Mouse (Mus musculus) adrenal gland, adult 2 months (tissue): Measurements from ENCODE around the gene Acox2. TPM values are rescaled to one million over a fixed set of nuclear protein-coding genes. Genes with fewer than 3 reads are reported as not detected.
A peak's percentile ranks its signal among the peaks of the same experiment; 100 is the strongest.

Source experiments
- DNase-seq: peaks from one replicate; pipeline ENCODE4 v3.0.0; 2021
- polyA plus RNA-seq: library from polyadenylated mRNA; depleted of rRNA; stranded (reverse); fragments of >200 nt; gene quantifications from 2 replicates; pipeline ENCODE4 v1.2.3, GENCODE M21; 2012
- total RNA-seq, 2 experiments: library from RNA; stranded (reverse); gene quantifications; 2 replicates each; pipeline ENCODE4 v1.2.3; 2021

The Acox2 gene
- total and polyA plus RNA-seq, 3 experiments, result 0.46 to 0.78 TPM; not detected in 1

DNA sequence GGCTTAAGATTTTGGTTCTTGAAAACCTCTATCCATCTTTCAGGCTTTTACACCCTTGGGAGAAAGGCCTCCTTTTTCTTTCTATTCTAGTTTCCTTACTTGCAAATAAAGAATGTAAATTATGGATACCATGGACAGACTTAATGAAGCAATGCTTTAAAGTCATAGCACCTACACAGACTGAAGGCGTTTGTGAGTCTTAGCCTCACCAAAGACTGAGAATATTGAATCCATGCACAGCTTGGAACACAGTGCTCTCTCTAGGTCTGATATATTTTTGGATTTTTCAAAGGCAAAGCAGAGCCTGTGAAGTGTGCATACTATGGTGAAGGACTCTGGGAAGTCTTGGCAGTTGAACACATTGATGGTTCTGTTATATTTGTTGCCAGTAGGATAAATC, 9.9 kb downstream of the Acox2 start:
- DNase-seq, result no peak

DNA sequence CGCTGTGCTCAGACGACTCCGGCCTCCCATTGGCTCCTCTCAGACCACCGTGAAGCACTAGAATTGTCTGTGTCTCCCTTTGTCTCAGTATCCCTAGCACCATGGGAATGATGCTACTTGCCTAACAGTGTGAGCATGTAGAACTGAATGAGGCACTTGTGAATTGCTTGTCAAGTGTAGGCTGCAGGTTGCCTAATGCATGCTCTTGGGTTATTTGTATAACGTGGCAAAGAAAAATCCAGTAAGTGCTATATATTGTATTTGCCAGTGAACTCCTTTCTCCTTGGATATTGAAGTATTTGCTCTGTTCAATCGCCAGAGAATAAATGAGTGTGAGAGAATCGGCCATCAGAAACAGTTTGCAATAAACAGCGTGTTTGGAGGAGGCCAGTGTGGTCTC, 12.3 kb downstream of the Acox2 start:
- DNase-seq, result no peak

DNA sequence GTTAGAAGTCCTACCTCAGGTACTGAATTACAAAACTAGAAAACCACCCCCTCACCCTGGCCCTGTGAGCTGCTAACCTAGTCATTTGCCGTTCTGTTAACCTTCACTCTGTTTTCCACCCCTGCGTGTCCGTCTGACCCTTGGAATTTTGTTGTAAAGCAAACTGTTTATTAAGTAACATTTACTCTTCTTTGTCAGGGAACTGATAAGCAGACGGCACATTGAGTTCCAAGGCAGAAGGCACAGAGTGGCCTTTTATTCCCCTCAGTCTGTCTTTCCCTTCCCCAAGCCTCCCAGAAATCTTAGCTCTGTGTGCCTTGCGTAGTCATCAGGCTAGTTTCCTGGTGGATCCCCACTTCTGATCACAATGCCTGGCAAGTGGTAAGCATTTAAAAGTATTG, 14.9 kb downstream of the Acox2 start:
- no peak for DNase-seq

DNA sequence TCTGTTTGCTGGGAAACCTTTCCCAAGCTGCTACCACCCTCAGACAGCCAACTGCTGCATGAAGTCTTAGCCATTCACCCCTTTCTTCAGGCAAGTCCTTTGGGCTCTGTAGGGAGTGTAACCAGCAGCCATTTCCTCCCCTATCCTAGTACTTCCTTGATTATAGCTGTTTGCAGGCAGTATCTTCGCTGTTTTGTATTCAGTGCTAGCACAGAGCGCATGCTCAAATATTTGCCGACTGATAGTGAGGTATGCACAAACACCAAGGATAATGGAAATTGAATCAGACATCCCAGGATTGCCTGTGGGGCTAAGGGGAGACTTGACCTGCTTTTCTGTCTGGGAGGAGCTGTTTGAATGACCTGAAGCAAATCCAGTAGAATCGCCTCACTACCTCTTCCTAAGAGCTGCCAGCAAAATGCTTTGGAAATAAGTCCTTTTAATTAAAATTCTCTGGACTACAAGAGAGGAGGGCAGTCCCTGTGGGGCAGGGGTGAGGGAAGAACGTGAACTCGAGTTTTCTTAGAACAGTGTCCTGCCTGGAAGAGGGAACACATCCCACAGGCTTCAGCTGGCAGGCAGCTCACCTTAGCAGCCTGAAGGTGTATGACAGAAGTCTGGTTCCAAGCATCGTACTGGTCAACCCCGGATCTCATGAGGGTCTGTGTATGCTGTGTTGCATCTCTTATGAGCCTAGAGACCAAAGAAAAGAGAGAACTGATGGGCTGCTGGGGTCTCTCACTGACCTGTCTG, 15.8 kb downstream of the Acox2 start:
- DNase-seq, result no peak

DNA sequence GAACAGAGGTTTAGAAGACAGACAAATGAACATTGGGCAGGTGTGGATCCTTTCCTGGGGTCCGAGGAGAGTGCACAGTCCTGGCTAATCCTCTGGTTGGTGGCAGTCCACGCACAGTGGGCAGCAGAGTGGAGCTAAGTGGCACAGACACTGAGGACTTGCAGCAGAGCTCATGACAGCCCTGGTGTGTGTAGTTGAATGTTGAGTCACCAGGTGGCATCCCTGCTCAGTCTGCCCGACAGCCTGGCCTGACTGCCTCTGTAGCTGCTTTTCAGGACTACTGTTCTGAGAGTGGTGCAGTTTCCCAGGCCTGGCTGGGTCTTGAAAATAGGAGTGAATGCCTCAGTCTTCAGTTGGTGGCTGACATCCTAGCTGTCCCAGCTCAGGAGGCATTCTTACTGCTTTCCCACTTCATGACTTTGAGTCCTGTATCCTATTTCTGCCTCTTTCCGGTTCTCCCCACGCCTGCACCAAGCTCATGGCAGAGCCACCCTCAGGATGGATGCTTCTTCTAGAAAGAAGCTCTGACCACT, 16.7 kb downstream of the Acox2 start:
- no peak for DNase-seq

DNA sequence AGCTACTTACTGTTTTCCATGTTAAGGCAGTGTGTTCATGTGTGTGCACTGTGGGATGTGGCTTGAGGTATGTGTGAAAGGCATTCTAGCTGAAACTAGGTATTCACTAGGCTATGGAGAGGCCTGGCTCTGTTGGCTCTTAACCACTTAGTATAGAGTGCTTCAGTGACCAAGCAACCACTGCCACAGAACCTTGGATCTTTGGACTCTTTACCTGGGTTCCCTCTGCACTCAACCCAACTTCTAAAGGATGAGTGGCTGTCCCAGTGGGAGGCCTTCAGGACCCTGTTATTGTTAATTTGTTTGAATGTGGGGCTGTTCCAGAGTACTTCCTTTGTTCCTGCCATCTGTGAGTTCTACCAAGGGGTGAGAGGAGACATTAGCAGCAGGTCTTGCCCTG, 17.3 kb downstream of the Acox2 start:
- no peak for DNase-seq

DNA sequence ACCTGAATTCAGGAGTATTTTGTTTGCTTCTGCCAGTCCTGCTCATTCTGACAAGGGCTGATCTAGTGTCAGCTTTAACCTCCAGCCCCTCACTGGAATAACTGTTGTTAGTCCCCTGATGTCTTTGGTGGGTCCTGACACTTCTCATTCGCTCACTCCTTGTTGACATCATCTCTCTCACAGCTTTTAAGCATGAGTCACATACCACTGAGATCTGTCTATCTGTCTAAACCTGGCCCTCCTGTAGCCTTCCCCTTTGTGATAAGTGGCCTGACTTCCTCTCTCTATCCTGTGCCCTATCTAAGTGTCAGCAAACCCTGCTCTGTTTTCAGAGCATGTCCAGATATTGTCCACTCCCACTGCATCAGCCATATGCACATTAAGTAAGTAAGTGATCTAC, 25.9 kb downstream of the Acox2 start:
- DNase-seq, result no peak

DNA sequence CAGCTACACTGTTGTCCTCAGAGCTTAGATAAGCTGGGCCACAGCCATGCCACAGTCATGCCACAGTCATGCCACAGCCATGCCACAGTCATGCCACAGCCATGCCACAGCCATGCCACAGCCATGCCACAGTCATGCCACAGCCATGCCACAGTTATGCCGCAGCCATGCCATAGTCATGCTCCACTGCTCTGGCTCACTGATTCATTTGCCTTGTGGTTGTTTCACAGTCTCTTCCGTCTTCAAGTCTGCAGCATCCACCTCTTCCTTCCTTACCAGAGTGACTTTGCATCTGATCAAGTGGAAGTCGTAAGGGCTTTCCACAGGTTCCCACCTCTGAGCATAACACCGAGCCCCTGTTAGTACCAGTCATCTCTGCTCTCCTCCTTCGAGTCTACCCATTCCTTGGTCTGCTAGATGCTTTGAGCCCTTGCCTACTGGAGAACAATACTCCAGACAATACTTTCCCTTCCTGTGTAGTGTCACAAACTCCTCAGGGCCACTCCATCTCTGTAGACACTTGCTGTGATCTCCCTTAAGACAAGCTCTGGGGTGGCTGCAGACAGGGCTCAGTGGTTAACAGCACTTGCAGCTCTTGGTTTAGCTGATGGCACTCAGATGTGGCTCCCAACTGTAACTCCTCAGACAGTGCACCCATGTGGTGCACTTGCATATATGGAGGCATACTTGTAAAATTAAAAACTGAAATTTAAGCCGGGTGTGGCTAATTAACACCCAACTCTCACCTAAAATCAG, 26.8 kb downstream of the Acox2 start:
- no peak for DNase-seq

DNA sequence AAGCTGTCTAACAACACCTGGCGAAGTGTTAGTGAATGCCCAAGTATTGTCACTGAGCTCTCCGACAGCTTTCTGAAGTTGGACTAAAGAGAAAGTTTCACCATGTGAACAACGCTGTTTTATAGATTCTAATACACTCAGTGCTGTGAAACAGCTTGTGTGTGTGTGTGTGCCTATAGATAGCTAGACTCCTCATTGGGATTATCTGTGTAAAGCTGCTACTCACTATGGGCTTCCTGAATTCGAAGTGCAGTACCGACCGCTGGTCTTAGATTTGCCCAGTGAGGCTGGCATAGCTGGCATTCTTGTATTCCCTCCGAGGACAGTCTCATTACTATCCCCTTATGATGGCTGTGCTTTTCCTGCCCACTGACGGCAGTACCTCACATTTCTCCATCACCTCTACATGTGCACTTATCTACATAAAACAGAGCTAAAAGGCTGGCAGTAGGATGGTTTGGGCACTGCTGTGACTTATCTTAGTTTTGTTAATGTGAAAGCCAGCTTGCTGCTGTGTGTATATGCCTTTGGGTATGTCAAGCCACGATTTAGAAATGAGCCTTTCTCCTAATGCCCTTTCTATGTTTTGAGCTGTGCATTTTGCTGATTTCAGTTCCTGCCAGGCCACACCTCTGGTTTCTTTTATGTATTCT, 29.7 kb downstream of the Acox2 start:
- DNase-seq, result no peak

DNA sequence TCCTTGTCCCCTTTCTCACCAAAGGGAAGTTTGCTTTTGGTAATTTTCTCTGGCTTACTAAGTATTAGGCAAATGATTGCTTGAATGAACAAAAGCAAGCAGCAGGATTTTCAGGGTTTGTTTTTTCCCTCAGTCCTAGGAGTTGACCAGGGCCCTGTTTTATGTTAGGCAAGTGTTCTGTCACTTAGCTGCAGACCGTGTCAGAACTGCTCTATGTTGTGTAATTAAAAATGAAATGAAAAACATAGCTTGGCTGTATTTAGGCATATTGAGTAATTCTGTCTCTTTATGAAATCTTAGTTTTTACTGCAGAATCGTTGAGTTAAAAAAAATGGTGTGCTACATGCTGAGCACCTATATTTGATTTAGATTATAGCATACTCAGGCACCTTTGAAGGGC, 34.3 kb downstream of the Acox2 start:
- DNase-seq, result no peak

DNA sequence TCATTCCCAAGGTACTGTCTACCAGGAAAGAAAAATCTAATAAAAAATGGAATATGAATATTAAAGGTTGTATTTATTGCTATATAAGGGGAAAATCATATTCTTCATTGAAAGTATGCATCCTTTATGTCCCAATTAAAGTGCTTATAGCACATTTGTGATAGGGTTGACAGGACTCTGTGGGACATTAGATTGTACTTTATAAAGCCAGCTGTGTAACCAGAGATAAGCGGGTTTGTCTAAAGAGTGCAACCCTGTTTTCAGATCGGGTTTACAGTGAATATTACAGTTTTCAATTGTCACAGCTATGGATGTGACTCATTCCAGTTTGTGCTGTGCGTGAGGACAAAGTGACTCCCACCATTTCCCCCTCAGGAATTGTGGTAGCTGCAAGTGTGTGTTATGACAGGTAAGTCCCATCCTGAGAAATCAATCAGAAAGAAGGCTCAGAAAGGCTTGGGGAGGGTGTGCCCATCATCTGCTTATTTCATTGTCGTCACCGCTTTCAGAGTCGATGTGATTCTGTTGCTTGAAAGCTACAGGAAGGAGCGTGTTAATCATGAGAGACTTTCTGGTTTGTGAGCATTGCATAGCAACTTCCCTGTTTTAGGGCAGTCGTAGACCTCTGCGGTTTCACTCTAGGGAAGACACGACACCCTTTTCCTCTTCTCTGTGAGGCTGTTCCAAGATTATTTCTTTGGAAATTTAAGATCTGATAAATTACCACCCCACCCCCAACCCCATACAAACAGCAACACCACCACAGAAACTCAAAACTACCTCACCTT, 35.5 kb downstream of the Acox2 start:
- DNase-seq, result no peak

DNA sequence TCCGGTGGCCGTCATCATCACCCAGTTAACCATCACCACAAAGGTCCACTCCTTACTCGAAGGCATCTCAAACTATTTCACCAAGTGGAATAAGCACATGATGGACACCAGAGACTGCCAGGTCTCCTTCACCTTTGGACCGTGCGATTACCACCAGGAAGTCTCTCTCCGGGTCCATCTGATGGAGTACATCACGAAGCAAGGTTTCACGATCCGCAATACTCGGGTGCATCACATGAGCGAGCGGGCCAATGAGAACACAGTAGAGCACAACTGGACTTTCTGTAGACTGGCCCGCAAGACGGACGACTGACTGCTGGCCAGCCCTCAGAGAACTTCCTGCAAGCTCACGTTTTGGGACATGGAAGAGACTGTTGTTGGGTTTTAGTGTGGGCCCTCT, 36.6 kb downstream of the Acox2 start:
- DNase-seq, result no peak

DNA sequence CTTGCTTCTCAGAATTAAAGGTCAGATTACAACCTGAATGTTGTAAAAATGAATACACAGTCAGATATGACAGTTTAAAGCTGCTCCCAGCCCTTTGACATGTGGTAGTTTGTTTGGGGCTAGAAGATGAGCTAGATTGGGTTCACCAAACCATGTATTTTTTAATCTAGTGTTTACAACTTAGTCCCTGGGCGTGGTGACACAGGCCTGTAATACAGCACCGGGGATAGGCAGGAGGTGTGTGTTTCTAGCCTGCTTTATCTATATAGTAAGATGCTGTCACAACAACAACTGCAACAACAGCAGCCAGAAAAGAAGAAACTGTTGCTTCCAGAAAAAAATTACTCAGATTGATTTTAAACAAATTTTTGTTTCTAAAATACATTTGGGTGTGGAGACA, 38.2 kb downstream of the Acox2 start:
- no peak for DNase-seq

DNA sequence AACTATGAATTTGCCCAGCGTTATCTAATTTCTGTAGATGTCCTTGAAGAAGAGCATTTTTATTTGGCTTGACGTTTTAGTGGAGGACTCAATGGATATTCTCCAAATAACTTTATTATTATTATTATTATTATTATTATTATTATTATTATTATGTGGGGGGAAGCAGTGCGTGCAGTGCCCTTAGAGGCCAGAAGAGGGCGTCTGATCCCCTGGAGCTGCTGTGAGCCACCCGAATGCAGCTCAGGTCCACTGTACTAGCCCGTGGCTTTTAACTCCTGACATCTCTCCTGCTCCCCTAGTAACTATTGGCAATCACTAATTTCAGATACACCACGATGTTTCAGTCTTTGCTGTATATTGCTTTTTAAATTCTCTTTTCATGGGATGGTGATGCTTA, 38.8 kb downstream of the Acox2 start:
- no peak for DNase-seq

DNA sequence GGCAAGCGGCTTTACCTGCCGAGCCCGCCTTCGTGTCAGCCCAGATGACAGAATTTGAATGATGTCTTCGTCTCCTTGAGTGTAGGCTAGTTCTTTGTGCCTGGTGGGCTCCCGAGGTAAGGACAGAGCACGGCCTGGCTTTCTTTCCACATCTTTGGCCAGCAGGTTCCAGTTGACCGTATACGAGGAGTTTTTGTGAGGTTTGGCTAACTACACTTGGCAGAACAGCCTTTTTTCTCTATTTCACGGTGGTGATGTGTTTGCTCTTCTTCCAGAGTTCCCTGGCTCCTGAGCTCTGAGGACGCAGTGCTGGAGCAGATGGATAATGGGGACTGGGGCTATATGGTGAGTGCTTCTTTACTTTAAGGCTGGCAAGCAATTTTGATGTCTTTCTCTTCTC, 39.3 kb downstream of the Acox2 start:
- DNase-seq, result no peak

DNA sequence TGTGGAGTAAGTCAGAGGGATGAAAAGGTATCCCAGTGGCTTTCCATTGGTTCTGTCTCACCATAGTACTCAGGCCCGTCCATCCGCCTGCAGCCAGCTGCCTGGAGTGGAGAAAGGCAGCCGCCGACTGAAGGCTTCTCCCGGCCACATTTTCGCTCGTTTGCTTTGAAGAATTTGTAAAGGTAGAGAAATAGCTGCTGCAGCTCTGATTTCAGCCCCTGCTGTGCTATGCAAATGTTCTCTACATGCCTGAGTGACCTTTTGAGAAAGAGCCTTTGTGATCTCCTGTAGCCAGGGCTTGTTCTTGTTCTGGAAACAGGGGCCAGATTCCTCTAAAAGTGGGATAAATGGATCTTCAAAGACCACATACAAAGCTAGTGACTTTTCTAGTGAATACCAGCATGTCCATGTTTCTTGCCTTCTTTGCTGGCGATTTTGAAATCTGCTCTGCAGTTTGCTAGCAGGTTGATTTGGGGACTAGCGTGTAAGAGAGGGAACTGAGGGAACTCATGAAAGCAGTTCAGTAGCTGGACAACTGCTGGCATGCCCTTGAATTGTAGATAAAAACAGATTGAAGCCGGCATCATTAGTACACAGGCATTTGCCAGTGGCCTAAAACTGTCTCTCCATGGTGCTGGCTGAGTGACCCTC, 40.3 kb downstream of the Acox2 start:
- DNase-seq, result peak; percentile 19

DNA sequence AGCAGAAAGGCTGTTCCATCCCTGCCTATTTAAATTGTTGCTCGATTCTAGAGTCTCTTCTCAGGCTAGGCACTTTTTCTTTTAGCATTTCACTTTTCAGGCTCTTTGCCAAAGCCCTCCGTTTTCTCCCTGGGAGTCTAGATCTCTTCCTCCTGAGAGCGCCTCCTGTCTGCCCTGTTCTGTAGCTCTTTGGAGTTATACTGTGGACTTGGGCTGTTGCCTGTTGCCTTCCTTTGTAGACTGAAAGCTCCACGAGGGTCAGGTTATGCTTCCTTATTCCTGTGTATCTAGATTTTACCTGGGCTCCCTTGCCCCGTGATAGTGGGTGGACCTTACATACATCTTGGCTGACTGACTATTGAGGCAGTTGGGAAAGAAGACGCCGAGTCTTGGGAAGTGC, 40.9 kb downstream of the Acox2 start:
- no peak for DNase-seq

DNA sequence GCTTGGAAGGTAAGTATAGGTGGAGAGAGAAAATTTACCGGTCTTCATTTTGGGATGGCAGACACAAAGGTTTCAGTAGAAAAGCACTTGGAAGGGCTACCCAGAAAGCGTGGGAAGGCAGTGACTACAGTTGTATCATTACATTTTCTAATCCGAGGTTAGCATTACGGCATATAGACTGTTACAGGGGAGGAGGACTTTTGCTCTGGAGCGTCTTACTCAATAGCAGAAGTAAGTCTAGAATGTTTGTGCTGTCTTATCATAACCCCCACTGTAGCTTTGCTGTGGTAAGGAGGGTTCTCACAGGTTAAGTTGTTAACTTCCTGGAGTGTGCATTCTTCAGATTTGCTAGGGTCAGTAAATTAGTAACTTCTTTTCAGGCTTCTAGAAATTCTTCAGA, 43.1 kb downstream of the Acox2 start:
- no peak for DNase-seq

DNA sequence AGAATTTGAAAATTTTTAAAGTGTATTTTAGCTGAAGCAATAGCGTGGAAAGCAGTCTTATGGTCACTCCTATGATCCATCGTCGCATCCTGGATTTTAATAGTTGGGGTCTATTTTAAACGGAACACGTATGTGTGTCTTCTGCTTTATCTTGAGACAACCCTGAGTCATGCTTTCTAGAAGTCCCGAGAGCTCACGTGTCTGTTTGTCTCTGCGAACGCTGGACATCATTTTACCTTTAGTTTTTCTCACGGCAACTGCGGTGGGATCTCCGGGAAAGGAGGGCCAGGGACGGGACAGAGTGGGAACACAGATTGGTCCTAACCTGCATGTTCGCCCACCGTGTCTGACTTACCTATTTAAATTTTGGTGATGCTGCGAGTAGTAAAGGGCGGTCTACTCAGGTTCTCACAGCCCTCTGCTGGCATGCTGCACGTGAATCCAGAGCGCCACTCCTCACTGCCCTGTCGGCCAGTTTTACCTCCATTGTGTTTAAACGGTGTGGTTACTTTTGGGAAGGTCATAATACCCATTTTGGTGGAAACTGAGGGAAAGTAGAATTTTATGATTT, 43.9 kb downstream of the Acox2 start:
- DNase-seq, result peak; percentile 11

DNA sequence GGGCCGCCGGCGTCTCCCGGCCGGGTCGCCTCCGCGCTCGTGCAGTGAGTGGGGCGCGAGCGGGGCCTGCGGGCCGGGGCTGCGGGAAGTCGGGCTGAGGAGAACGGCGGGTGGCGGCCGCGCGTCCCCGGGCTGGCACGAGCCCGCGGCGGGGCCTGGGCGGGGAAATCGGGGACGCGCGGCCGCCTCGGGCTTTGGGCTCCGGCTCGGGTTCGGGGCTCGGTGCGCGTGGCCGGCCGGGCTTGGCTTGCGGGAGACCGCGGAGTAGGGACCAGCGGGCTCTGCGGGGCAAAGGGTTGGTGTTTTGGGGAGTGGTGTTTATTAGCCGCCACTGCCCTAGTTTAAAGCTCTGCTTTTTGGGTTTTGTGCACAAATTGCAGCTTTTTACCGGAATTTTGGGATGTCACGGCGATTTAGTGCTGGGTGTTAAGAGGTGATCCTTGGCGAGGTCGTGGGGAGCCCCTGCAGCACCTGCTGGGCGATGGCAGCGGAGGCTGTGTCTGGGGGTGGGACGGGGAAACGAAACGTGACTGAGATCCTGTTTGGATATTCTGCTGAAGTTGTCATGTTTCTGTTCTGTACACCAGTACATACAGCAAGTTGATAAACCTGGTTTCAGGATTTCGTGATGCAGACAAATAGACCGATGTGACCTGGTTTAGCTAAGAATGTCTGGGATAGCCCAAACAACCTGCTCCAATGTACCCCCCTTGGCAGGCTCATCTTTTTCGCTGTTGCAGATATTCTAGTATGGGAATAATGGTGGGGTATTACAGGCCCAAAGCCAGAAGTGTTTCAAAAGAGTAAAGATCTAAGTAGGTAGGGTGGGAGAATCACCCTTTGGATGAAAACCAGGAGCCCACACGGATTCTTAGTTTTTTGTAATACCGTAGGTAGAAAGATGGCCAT, 44.6 kb downstream of the Acox2 start:
- peak; percentile 87 for DNase-seq
